Mouse (Mus musculus) splenic B cell, adult 2 months (primary cell): ENCODE results near the gene Slc8a1.
A peak's percentile ranks its signal among the peaks of the same experiment; 100 is the strongest.

Source experiments
- DNase-seq: peaks from one replicate; pipeline ENCODE4 v3.0.0-alpha.2; 2011; ENCODE audit warnings: low read depth, low spot score
- H3K27me3 ChIP-seq: 2 replicates; pipeline ENCODE4 v1.6.1; 2012; ENCODE audit warnings: mild to moderate bottlenecking, low read length, moderate library complexity, mixed read lengths; ENCODE audit not compliant: control insufficient read depth, poor library complexity, insufficient read depth, severe bottlenecking
- H3K36me3 ChIP-seq: 2 replicates; pipeline ENCODE4 v1.6.1; 2012; ENCODE audit warnings: mild to moderate bottlenecking, low read length, moderate library complexity, mixed read lengths; ENCODE audit not compliant: control insufficient read depth, poor library complexity, insufficient read depth, severe bottlenecking

The Slc8a1 gene

DNA sequence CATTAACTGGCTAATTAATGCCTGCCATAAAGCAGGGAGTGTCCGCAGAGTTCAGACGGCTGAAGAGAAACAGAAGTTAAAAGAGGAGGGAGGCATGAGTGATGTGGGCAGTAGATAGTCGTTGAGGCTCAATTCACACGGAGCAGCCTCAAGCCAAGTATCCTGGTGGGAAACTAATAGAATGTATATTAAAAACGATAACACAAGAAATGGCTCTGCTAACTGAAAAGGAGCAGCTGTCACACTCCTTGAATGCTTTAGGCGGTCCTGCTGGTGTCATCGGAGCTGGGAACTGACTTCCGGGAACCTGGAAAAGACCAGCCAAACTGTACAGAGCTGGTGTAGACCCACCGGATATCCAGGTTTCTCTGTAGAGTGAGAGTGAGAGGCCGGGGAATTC lies 39.4 kb downstream of the Slc8a1 start:
- no peaks in the 10 kb centered on the region for H3K27me3 ChIP-seq
- no peak for DNase-seq
- no peaks in the 10 kb centered on the region for H3K36me3 ChIP-seq

DNA sequence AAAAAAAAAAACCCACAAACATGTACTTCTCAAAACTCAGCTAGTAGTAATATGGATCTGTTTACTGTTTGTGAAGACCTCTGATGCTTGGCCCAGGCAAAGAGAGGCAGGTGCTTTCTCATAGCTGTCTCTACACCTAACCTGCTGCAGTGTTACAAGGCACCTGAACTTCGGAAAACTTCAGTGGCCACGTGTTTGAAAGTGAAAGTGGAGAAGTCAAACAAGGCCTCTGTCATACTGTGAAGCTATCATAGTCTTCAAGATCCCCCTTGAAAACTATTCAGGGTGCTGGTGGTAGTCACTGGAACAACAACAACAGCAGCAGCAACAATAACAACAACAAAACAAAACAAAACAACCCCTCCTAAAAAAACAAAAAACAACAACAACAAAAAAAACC lies 40.5 kb downstream of the Slc8a1 start:
- H3K36me3 ChIP-seq, result no peaks in the 10 kb centered on the region
- no peaks in the 10 kb centered on the region for H3K27me3 ChIP-seq
- no peak for DNase-seq

DNA sequence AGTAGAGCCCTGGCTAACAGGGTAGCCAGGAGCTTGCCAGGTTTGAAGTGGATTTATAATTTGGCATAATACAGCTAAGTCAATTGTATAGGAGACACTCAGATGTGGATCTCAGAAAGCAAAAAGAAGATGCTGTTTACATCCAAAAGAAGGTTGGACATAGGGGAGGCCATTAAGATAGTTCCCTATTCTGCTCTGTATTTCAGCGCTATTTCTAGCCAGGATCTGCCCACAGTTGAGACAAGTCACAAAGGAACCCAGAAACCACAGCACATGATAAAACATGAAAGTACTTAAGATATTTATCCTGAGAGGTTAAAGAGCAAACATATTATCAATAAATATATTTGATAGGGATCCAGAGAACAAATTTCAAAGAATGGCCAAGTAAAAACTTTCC lies 43.2 kb downstream of the Slc8a1 start:
- Histone ChIP-seq H3K36me3 (no peaks in the 10 kb centered on the region), H3K27me3 (no peaks in the 10 kb centered on the region)
- DNase-seq, result no peak

DNA sequence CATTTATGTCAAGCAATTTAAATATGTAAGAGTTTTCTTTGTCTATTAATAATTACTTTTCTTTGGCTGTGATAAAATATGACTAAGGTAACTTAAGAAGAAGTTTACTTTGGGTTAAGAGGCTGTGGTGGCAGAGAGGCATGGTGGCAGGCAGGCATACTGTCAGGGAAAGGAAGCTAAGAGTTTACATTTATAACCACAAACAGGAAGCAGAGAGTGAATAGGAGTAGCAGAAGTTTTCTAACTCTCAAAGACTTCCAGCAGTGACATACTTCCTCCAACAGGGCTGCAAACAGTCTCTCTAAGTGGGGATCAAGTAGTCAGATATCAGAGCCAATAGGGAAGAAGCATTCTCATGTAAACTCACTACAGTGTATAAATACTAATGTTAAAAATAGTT lies 58.6 kb downstream of the Slc8a1 start:
- Histone ChIP-seq H3K36me3 (no peaks in the 10 kb centered on the region), H3K27me3 (no peaks in the 10 kb centered on the region)
- no peak for DNase-seq

DNA sequence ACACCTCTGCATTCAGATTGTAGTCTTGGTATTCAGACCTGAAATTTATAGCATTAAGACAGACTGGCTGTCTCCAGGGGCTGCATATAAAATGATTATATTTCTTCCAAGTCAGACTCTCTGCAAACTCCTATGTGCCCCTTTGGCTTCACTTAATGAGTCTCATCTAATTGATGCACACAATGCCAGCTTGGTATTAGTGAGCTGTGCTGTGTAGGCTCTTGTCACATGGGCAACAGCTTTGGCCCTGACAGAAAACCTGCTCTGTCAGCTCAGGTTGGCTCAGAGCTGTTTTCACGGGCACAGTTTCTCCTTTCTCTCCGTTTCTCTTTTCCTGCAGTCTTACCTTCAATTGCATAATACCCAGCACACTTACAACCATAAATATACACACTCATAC lies 60.7 kb downstream of the Slc8a1 start:
- H3K27me3 ChIP-seq, result no peaks in the 10 kb centered on the region
- no peak for DNase-seq
- H3K36me3 ChIP-seq, result no peaks in the 10 kb centered on the region

DNA sequence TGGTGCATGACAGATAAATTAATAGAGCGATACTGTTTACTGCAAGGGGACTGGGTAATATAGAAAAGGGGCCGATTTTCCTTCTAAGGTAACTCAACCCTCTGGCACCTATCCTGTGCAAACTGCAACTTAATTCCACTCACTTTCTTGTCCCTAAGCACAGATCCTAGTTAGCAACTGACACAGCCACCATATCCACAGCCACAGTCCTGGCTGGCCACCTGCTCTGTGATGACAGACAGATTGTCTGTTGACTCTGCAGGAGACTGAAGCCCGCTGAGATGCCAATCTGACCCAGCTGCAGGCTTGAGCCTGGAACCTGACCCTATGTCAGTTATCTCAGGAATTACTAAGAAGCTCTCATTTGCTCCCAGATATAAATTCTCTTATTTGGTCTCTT lies 62.0 kb downstream of the Slc8a1 start:
- DNase-seq, result no peak
- Histone ChIP-seq H3K27me3 (no peaks in the 10 kb centered on the region), H3K36me3 (no peaks in the 10 kb centered on the region)

DNA sequence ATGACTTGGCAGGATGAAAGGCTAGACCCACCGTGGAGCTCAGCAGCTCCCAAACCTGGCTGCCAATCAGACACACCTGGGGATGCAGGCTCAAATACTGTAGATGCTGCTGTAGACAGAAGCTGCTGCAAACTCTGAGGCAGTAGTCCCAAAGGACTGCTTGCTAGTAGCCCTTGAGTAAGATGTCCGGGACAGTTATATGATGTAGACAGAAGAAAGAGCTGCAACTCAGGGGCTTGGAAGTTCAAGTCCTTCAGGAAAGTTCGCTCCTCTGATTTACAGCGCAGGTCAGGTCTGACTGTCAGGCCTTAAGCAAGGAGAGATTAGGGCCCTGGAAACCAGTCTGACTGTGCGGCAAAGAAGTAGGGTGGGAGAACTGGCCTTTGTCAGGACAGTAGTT lies 66.9 kb downstream of the Slc8a1 start:
- Histone ChIP-seq H3K36me3 (no peaks in the 10 kb centered on the region), H3K27me3 (no peaks in the 10 kb centered on the region; the same call in 1 of the 2 replicates)
- DNase-seq, result no peak

DNA sequence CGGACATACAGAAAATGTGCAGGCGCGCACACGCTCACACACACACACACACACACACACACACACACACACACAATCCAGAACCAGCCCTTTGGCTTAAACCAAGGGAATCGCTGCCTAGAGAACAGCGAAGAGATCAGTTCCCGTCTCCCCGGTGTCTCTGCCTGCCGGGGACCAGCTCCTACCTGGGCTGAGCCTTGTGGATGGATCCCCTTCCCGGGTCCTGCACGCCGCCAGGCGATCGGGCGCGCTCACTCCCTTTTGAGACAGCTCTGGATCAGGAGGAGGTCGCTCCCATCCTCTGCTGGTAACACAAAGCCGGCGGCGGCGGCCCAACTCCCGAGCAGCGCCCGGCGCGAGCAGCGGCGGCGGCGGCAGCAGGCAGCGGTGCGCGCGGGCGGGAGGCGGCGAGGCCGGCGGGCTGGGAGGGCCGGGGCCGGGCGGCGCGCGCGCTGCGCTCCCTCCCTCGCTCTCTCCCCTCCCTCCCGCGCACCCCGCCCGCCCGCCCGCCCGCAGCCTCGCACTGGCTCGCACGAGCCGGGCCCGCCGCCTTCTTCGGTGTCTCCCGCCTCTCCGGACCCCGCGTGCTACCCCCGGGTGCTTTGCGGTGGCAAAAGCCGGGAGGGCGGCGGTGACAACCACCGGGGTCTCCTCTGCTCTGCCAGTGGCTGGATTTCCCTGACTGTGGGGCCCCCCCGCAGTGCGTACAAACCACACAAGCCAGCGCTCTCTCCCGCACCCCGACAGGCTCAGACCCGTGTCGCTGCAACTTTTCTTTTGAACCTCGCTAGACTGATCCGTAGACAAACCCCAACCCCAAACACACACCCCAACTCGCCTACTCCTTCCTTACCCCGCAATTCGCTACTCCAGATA lies 68.1 kb downstream of the Slc8a1 start:
- H3K36me3 ChIP-seq, result no peaks in the 10 kb centered on the region
- H3K27me3 ChIP-seq, result no peaks in the 10 kb centered on the region; the same call in 1 of the 2 replicates
- DNase-seq, result no peak

DNA sequence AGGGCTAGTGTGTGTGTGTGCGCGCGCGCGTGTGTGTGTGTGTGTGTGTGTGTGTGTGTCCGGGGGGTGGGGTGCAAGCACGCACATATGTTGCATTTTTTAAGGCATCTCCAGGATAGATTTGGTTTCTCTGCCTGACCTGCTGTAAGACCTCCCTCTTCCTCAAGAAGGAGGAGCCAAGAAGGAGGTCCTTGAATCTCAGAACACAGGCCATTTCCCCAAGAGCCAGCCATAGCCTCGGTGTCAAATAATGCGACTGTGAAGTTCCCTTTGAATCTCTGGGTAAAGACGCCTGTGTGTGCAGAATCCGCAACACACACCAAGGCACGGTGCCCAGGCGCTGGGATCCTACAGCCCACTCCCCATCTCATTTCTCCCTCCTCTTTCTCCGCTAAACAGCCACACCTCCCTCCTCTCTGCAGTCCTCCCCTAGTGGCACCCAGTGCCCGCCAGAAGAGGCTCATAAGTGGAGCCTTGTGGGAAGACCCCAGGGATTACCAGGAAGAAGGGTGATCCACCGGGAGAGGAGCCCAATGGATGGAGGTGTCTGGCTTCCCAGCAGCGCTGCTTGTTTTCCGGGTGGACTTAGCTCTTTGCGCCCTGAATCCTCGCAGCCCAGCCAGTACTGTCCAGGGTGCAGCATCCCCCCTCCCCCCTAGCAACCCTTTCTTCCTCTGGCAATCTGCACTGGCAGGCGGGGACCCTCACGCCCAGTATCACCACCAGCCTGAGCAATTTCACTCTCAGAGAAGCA lies 68.9 kb downstream of the Slc8a1 start:
- DNase-seq, result peak; percentile 15
- Histone ChIP-seq H3K36me3 (no peaks in the 10 kb centered on the region), H3K27me3 (no peaks in the 10 kb centered on the region; the same call in 1 of the 2 replicates)

DNA sequence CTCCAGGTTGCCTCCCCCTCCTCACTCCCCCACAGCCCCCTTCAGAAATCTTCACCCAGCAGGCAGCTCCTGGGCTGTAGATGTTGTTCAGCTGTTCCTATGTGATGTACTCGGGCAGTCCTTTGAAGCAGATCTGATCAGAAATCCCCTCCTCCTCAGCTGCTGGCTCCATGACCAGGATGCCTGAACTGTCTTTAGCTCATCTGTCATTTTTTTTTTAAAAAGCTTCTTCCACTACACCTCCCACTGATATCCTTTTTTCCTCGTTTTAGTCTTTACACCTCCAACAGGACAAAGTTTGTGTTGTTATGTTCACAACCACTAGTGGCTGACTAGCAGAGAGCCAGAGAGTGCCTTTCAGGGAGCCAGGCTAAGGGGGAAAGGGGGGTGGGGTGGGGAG lies 69.7 kb downstream of the Slc8a1 start:
- Histone ChIP-seq H3K36me3 (no peaks in the 10 kb centered on the region), H3K27me3 (no peaks in the 10 kb centered on the region; the same call in 1 of the 2 replicates)
- DNase-seq, result no peak

DNA sequence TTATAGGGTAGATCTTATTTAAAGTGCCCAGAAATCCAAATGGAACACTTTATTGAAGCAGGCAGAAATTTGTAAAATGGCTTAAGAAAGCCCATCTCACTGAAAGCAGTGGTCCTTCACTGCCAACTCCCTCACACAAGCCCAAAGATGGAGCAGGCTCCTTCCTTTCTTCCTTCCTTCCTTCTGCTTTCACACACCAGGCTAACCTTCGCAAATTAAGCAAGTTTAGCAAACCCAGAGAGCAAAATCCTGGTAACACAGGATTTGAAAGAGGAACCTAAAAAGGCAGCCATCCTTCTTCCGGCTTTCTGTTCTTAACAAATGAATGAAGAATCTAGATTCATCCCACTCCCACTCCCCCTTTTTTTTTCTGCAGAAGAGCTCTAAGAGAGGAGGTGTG lies 70.2 kb downstream of the Slc8a1 start:
- Histone ChIP-seq H3K36me3 (no peaks in the 10 kb centered on the region), H3K27me3 (no peaks in the 10 kb centered on the region; the same call in 1 of the 2 replicates)
- no peak for DNase-seq

DNA sequence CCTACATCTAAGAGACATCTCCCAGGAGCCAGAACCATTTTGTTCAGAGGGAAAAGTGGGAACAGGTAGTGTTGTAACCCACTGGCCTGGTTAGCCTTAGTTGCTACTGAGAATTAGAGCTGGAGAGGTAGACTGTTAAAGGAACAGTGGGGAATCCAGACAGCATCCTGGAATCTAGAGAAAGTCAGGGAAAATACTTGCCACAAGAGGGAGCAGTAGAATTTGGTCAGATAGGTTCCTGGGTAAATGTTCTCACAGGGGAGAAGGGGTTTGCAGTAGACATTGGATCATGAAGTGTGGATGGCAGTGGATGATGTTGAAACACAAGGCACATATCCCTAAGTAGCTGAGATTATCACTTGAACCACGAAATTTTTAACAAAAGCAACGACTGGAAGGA lies 71.6 kb downstream of the Slc8a1 start:
- Histone ChIP-seq H3K36me3 (no peaks in the 10 kb centered on the region), H3K27me3 (no peaks in the 10 kb centered on the region; the same call in 1 of the 2 replicates)
- no peak for DNase-seq

DNA sequence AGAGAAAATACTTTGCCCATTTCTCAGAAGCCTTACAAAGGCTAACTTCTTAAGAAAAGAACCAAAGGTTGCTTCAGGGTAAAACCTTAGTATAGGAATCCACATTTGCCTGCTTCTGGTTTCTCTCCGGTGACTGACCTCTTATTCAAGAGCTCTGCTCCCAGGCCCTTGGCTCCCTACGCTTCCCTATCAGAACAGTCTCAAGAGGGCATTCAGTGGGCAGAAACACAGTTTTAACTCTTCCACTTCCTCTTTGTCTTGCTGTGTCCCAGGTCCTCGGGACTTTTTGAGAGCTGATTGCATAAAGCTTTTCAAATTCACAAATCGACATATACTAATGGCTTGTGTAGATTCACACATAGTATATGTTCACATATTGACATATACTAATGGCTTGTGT lies 73.3 kb downstream of the Slc8a1 start:
- DNase-seq, result no peak
- no peaks in the 10 kb centered on the region for H3K36me3 ChIP-seq
- no peaks in the 10 kb centered on the region; the same call in 1 of the 2 replicates for H3K27me3 ChIP-seq

DNA sequence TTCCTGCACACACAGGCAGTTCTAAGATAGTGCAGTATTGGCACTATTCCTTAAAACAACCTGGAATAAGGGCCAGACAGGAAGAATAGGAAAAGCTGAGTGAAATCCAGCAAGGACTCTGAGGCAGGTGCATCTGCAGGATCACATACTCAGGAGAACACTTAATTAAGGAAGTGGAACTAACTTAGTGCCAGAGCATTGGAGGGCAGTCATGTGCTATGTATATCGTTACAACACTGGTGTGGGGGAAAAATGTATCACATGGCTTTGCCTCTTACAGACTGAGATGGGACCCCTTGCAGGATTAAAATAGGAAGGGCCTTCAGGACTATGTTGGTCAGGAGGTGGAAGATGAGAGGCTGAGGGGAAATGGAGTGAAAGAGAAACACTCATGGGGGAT lies 80.3 kb downstream of the Slc8a1 start:
- no peak for DNase-seq
- no peaks in the 10 kb centered on the region for H3K27me3 ChIP-seq
- H3K36me3 ChIP-seq, result no peaks in the 10 kb centered on the region

DNA sequence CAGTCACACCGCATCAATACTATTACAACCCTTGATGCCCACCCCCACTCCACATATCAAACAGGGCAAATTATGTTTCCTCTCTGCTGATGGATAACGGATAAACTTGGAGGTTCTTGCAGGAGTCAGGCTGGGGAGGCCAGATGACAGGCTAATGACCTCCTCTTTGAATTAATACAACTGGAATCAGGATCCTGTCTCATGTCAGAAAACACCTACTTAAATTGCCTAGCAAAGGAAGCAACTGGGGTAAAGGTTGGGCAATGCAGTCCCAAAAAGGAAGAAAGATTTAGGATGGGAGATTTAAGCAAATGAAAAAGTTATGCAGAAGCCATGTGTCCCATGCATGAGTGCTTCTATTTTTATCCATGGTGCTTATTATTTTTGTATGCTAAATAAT lies 83.6 kb downstream of the Slc8a1 start:
- no peaks in the 10 kb centered on the region for H3K36me3 ChIP-seq
- DNase-seq, result no peak
- H3K27me3 ChIP-seq, result no peaks in the 10 kb centered on the region
